Mouse (Mus musculus): ENCODE measurements around the gene Hmgb1.

The Hmgb1 gene

GRCm38 (mm10) chr5:149184104-149184843 is at the start of gene Hmgb1, which contains the start of gene Uspl1:
Hmgb1 (minus strand) TSS chr5:149184489.
Uspl1 (plus strand) TSS chr5:149184350.
- peak; percentile 95 to 98 for DNase-seq (ENCODE audit: low spot score in 2 of 2)

- no peak for DNase-seq (ENCODE audit: low spot score in 2 of 2)
These were observed 45.5 kb upstream of the Hmgb1 start for GRCm38 (mm10) chr5:149229619-149230339.

GRCm38 (mm10) chr5:149228700-149229618 is 44.7 kb upstream of the Hmgb1 start:
- DNase-seq (ENCODE audit: low spot score in 2 of 2): peak; percentile 99

- DNase-seq (ENCODE audit: low spot score in 2 of 2): no peak
These were observed 40.4 kb upstream of the Hmgb1 start for GRCm38 (mm10) chr5:149224666-149225065.

- no peak for DNase-seq (ENCODE audit: low spot score in 2 of 2)
These were observed 37.1 kb upstream of the Hmgb1 start for GRCm38 (mm10) chr5:149221355-149221754.

GRCm38 (mm10) chr5:149219493-149219892 is 35.2 kb upstream of the Hmgb1 start:
- no peak for DNase-seq (ENCODE audit: low spot score in 2 of 2)

GRCm38 (mm10) chr5:149217524-149218357 is 33.5 kb upstream of the Hmgb1 start:
- DNase-seq (ENCODE audit: low spot score in 2 of 2): no peak

- DNase-seq (ENCODE audit: low spot score in 2 of 2): no peak
These were observed 31.3 kb upstream of the Hmgb1 start for GRCm38 (mm10) chr5:149215540-149215939.

GRCm38 (mm10) chr5:149212806-149213205 is 28.5 kb upstream of the Hmgb1 start:
- DNase-seq (ENCODE audit: low spot score in 2 of 2): no peak

- no peak for DNase-seq (ENCODE audit: low spot score in 2 of 2)
These were observed 26.8 kb upstream of the Hmgb1 start for GRCm38 (mm10) chr5:149211041-149211440.

GRCm38 (mm10) chr5:149209328-149209727 is 25.0 kb upstream of the Hmgb1 start:
- DNase-seq (ENCODE audit: low spot score in 2 of 2): no peak

- DNase-seq (ENCODE audit: low spot score in 2 of 2): no peak
These were observed 24.5 kb upstream of the Hmgb1 start for GRCm38 (mm10) chr5:149208776-149209175.

- no peak for DNase-seq (ENCODE audit: low spot score in 2 of 2)
These were observed 23.4 kb upstream of the Hmgb1 start for GRCm38 (mm10) chr5:149207661-149208060.

GRCm38 (mm10) chr5:149206286-149206685 is 22.0 kb upstream of the Hmgb1 start:
- DNase-seq (ENCODE audit: low spot score in 2 of 2): no peak

GRCm38 (mm10) chr5:149205265-149205664 is 21.0 kb upstream of the Hmgb1 start:
- no peak for DNase-seq (ENCODE audit: low spot score in 2 of 2)

- no peak for DNase-seq (ENCODE audit: low spot score in 2 of 2)
These were observed 20.5 kb upstream of the Hmgb1 start for GRCm38 (mm10) chr5:149204822-149205221.

- DNase-seq (ENCODE audit: low spot score in 2 of 2): no peak
These were observed 19.6 kb upstream of the Hmgb1 start for GRCm38 (mm10) chr5:149203796-149204375.

- DNase-seq (ENCODE audit: low spot score in 2 of 2): no peak
These were observed 18.7 kb upstream of the Hmgb1 start for GRCm38 (mm10) chr5:149202941-149203340.

GRCm38 (mm10) chr5:149198782-149199181 is 14.5 kb upstream of the Hmgb1 start:
- DNase-seq (ENCODE audit: low spot score in 2 of 2): no peak

GRCm38 (mm10) chr5:149196611-149197010 is 12.3 kb upstream of the Hmgb1 start:
- DNase-seq (ENCODE audit: low spot score in 2 of 2): no peak

- DNase-seq (ENCODE audit: low spot score in 2 of 2): no peak
These were observed 5.9 kb upstream of the Hmgb1 start for GRCm38 (mm10) chr5:149190160-149190559.

All from frontal cortex, postnatal 25 days (tissue).